Mouse (Mus musculus) retina, postnatal 1 day (tissue): ENCODE data around the gene Zwint.

ENCODE experiments used
- DNase-seq: peaks from one replicate; pipeline ENCODE4 v3.0.0-alpha.2; 2012

The Zwint gene

DNA sequence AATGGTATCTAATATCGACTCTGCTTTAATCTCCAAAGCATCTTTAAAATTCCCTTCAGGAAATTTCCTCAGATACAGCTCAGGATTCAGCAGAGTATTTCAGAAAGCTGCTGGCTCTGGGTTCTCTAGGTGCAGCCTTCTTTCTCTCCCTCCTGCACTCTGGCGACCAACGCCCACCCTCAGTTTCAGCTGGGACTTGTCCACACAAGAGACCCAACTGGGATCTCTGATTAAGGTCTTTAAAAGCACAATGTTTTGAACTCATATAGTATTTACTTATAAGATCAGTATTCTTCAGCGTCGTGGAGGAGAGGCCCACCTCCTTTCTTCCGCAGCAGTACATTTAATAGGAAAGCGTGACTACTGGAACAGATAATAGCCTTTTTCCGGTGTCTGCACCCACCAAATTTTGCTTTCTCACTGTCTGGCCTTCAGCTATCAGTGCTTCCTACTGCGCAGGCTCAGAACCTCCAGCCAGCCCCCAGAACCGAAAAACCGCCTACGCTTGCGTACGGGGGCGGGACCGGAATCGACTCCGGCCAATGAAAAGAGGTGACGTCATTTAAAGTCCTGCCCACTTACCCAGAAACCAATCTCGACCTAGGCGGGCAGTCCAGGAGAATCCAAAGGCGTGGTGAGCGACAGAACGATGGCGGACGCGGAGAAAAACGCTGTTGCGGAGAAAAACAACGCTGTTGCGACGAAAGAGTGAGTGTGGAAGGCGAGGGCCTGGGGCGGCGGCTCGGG is at the start of gene Zwint:
TSS of gene Zwint (plus strand) at position 576 of the 747 bp plus-strand sequence.
- peak; percentile 99 for DNase-seq

DNA sequence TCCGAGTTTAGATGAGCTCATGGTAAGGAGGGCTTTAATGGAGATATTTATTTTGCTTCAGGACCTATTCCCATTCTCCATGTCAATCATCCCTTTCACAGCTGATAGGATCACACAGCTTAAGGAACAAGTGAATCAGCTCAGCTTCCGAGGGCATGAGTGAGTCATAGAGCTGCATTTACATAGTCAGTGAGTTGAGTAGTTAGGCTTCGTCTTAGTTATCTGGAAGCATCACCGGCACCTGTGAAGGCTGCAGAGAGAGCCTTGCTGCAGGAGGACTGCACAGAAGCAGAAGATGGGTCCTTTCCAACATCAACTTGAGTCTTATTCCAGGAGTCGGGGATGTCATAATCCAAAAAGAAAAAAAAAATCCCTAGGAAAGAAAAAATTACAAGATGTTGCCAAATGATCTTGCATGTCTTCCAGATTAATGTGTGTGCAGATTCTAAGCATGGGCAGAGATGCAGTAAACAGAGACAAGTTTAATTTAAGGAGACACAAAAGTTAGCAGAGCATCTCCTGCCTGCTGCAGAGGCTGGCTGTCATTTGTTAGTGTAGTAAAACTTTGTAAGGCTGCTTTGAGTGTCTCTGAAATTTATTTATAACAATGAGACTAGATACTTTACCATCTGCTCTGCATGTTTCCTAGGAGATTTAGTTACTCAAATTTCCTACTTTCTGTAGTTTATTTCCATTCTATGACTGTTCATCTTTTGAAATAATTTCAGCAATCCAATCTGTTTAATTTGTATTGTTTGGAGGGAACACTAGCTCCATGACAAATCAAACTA is 41.3 kb upstream of the Zwint start:
- no peak for DNase-seq

DNA sequence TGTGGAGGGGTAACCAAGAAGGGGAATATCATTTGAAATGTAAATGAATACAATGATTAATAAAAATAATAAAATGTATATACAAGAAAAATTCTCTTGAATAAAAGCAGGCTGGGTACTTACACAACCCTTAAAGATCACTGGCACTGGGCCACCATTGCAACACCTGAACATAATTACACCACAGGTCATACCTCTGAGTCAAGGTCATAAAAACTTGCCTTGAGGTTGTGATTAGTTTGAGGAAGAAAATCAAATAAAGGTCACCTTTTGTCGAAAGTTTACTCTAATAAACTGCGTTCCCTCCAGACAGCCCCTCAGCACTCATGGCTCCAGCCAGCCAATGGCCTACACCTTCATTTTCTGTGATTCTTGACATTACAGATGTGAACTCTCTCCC is 38.5 kb upstream of the Zwint start:
- DNase-seq, result no peak

DNA sequence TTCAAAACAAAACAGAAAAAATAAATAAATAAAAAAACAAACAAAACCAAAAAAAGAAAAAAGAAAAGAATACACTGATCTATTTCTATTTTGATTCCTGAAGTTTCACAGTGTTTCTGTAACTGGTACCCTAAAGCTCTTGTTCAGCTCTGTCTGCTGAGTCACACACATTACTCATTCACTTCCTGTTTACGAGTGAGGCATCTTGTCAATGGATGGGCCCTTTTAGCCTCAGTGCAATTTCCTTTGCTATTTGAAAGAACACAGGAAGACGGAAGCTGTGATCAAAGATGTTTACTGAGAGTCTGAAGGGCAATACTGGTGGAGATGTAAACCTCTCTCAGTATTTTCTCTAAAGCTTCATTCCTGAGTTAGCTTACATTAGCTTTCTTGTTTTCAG is 34.1 kb upstream of the Zwint start:
- DNase-seq, result no peak

DNA sequence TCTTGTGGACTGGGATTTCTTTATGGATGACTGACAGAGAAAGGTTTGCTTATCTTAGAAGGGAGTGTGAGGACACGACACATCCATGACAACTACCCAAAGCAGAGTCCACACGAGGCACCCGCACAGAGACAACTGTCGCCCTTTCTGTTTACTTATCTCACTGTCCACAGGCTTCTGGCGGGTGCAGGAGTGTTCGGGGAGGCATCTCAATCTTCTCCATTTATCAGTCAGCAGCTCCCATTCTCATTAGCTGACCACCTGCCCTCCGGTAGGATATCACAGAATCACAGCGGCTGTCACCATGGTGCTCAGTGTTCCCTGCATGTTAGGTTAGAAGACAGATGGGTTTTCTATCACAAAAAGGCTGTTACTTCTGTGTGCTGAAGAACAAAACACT is 31.1 kb upstream of the Zwint start:
- DNase-seq, result no peak

DNA sequence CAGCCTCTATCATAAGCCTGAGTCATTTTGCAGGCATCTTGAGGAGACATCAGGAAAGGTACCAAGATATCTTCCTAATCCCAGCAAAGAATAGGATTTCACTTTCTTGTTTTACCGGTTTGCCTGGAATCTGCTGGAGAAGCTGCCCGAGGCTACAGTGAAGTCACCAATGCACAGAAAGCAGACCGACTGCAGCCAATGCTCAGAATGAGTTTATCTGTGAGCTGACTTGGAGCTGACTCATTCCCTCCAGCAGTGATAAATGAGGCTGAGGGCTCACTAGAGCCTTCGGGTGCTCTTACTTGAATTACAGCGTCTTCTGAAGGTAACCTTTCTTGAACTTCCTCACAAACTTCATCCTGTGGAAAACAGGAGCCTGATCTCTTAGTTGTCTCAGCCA is 20.5 kb upstream of the Zwint start:
- DNase-seq, result no peak

DNA sequence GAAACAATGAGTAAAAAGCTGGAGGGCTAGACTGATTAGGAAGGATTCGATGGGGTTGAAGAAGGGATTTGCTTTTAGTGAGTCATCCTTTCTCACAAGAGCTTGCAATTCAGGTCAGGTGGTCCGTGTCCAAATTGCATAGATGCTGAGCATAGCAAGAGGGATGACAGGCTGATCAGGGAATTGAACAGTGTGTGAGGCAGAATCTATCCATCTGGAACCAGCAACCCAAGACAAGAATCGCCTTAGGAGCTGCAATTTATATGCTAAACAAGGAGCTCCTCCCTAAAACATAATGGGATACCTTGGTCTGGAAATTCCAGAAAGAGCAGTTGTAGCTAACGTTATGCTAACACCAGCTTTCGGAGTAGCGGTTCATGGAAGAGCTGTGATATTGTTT is 3.8 kb upstream of the Zwint start:
- no peak for DNase-seq

DNA sequence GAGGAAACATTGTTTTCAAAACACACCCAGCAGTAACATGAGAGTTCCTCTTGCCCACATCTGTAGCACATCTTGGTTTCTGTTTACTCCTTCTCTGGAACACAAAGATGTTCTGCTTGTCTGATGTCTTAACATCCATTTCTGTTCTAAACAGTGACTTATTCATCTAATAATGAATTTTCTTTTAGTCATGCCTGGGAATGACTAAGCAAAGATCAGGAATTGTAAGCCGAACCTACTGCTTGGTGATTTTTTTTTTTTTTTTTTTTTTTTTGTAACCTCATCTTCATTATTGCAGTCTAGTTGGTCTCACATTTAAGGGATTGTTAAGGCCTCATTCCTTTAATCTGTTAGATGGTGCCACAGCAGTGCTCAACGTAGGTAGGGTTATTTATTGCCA is 848 bp upstream of the Zwint start:
- DNase-seq, result no peak

DNA sequence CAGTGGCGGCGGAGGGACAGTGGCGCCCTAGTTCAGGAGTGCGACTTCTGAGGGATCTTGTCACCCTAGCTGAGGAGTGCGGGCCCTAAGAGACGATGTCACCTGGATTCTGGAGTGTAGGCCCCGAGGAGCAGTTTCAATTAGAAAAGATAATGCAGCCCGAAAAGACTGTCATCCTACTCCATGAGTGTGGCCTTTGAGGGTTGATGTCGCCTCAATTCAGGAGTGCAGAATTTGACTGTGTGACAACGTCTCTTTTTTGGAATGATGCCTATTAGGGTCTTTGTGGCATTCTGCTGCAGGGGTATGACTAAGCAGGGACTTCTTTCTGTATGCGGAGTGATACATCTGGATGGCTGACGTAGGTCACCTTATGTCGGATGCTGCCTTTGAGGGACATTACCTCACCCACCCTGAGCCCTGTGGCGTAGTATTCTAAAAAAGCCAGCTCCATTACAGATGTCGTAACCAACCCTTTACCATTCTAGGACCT is 418 bp downstream of the Zwint start:
- peak; percentile 84 for DNase-seq

DNA sequence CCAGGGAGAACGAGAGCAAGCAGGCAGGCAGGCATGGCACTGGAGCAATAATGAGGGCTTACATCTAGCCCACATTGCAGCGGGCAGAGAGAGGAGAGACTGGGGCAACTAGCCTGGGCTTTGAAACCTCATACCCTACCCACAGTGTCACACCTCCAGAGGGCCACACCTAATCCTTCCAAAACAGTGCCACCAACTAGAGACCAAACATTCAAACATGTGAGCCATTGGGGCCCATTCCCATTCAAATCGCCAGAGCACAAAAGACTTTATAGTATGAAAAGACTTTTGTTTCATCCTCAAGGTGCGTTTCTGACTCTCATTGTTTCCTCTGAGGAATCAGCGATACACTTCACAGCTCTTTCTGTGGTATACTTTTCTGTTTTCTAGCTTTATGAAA is 4.6 kb downstream of the Zwint start:
- DNase-seq, result no peak

DNA sequence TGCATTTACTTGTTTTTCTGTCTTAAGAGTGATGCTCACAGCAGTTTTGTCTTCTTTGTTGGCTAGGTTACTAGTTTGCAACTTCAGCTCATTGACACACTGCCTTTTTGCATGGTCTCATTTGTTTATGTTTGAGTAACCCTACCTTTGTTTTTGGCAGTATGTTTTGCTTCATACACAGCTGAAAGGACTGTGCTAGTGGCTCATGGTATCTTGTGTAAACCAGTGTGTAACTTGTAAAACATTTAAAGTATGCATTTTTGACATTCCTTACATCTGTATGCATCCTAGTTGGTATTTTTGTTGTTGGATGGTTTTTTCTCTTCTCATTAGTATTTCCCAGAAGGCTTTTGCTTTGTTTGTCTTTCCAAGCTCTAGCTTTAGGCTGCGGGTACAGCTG is 5.7 kb downstream of the Zwint start:
- no peak for DNase-seq

DNA sequence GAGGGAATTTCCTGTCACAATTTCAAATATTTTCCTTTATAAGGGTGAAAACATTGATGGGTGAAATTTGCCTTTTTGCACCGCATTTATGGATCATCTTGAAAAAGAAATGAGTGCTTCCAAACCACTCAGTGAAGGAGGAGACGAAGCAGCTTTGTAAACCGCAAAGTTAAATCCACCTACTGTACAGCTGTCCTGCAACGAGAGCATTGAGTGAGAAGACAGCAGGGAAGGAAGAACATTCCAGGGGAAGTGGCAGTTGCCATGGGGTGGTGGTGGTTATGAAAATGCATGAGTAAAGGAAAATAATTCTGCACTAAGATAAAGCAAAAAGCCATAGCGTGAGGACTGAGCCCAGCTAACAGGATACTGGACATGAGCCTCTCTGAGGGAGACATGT is 13.2 kb downstream of the Zwint start:
- DNase-seq, result no peak

DNA sequence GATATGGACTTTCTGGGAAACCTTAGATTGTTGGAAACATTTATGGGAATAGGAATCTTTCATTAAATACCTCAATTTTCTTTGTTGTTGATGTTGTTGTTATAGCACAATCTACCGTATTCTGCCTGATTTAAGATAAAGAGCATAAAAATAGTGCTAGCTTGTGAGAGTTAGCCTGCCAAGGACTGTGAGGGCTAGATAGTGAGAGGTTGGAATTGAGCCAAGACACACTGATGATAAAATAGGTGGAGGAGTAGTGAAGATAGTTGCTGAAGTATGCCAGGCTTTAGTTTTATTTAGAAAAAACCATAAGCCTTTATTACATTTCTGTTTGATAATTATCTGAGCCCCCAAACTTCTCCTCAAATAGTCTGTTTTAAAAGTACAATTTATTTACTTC is 14.4 kb downstream of the Zwint start:
- DNase-seq, result no peak

DNA sequence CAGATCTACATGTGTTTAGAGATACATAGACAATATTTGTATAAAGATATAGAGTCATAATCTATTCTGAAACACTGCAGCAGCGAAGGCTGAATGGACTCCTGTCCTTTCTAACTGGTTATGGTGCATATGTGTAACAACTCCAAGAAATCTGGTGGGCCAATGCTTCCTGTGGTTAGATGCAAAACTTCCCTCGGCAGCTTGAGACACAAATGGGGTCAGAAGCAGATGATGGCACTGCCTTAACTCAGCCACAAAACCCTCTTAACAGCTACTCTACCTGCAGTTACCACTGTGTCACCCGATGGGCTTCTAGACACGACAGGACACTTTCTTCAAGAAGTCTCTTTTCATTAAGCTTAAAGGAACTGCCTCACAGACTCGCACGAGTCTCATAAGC is 21.3 kb downstream of the Zwint start:
- no peak for DNase-seq

DNA sequence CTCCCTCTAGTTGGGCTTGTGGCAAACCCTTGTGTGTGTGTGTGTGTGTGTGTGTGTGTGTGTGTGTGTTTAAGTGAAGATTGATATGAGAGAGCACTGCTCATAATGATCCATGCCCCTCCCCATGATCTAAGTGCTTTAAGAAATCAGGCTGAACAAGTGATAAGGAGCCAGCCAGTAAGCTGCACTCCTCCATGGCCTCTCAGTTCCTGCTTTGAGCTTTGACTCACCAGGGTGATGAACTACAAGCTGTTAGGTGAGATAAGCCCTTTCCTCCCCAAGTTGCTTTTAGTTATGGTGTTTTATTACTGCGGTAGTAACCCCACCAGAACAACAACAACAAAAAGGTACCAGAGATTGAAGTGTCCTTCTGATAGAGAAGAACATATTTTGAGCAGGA is 21.9 kb downstream of the Zwint start:
- DNase-seq, result no peak

DNA sequence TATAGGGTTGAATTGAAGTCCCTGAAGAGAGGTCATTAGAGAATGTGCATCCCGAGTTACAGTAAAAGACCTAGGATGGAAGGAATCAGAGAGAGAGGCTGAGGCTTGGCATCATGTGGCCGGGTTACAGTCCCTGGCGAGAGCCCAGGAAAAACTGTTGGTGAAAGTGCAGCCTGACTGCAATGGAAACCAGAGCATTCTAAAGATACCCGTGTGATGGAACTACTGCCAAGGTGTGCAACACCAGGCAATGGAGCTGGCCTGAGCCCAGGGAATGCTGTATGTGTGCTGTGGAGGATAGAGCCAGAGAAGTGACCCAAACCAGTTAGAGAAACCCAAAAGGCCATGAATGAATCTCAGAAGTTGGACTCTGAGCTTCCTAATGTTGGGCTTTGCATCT is 24.4 kb downstream of the Zwint start:
- no peak for DNase-seq

DNA sequence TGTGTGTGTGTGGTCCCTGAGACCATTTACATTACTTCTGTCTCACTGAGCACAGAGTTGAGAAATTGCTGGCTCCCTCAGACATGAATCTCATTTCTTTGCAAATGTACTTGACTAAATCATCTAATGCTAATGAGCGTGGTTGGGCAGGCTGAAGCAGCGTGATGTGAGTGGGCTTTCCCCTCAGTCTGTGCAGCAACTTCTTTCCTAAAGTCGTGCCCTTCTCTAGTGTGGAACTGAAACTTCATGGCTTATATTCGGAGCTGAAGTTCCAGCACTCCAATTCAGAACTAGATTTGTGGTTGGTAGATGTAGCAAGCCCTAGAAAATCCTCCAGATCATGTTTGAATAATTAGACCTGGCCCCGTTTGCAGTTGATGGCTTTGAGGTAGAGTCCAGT is 46.4 kb downstream of the Zwint start:
- DNase-seq, result no peak

DNA sequence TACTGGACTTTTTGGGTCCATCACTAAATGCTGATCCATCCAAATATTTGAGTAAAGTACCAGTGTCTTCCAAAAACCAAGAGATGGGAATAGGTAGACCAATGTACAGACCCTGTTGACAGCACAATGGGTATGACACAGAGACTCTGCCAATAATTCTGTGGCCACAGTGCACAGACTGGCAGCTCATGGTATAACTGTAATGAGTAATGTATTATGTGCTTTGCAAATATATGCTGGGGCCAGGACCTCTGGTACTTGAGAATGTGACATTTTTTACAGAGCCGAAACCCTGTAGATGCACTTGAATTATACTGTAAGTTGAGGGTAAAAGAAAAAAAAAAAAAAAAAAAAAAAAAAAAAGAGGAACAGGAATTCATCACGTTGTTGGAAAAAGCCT is 59.1 kb downstream of the Zwint start:
- DNase-seq, result no peak
